Mouse (Mus musculus) olfactory bulb, adult 2 months (tissue): ENCODE data around the gene 5730455P16Rik.

Experiments used
- CTCF ChIP-seq: fragments of 200-500 bp; IDR thresholded peaks from 2 replicates; pipeline ENCODE4 v1.5.1; 2012; ENCODE audit warnings: low read depth, mild to moderate bottlenecking, low read length, moderate library complexity; ENCODE audit not compliant: insufficient read depth
- POLR2A ChIP-seq: fragments of 200-500 bp; IDR thresholded peaks from 2 replicates; pipeline ENCODE4 v1.6.1; 2012; ENCODE audit warnings: mild to moderate bottlenecking, low read depth, low read length, moderate library complexity; ENCODE audit not compliant: insufficient read depth

- TF ChIP-seq CTCF (no peak), POLR2A (no peak)
Measured at GRCm38 (mm10) chr11:80391407-80392120, 13.7 kb upstream of the 5730455P16Rik start.
